Mouse (Mus musculus): Measurements from ENCODE around the gene Phf21a. TPM values are rescaled to one million over a fixed set of nuclear protein-coding genes. Genes with fewer than 3 reads are reported as not detected.

Phf21a gene
- polyA plus RNA-seq, 1 experiment from 2014 or later, result 30.3 TPM

- H3K4me3 ChIP-seq, result no peak overlapping the region
- DNase-seq (ENCODE audit: low spot score), result no peak
- H3K36me3 ChIP-seq, result peaks cover 10% of the 10 kb centered on the region; the same call in 1 of the 2 replicates
- 80% methylated on average over 9 of the region's 9 CpGs for WGBS
- H3K27me3 ChIP-seq (ENCODE audit: insufficient read depth, poor library complexity, severe bottlenecking), result no peaks in the 10 kb centered on the region
- H3K9me3 ChIP-seq, result no peaks in the 10 kb centered on the region
- H3K27ac ChIP-seq, result no peak overlapping the region
- H3K4me1 ChIP-seq, result no peaks in the 10 kb centered on the region; the same call in 1 of the 2 replicates
Observed at GRCm38 (mm10) chr2:92266100-92266617, 173.2 kb downstream of the Phf21a start.

- WGBS, result 75% methylated on average over 5 of the region's 5 CpGs
- Histone ChIP-seq H3K36me3 (peaks cover 10% of the 10 kb centered on the region; the same call in 1 of the 2 replicates), H3K4me3 (no peak overlapping the region), H3K27ac (no peak overlapping the region), H3K9me3 (no peaks in the 10 kb centered on the region), H3K27me3 (ENCODE audit: insufficient read depth, poor library complexity, severe bottlenecking) (no peaks in the 10 kb centered on the region), H3K4me1 (peaks cover 3% of the 10 kb centered on the region; the same call in 1 of the 2 replicates)
- DNase-seq (ENCODE audit: low spot score), result no peak
Observed at GRCm38 (mm10) chr2:92269227-92269626, 176.3 kb downstream of the Phf21a start.

- peaks cover 3% of the 10 kb centered on the region; the same call in 1 of the 2 replicates for H3K4me1 ChIP-seq
- no peaks in the 10 kb centered on the region for H3K27me3 ChIP-seq (ENCODE audit: insufficient read depth, poor library complexity, severe bottlenecking)
- H3K36me3 ChIP-seq, result peaks cover 10% of the 10 kb centered on the region; the same call in 1 of the 2 replicates
- no peaks in the 10 kb centered on the region for H3K9me3 ChIP-seq
- WGBS, result 54% methylated on average over 2 of the region's 2 CpGs
- H3K27ac ChIP-seq, result no peak overlapping the region
- no peak for DNase-seq (ENCODE audit: low spot score)
- no peak overlapping the region for H3K4me3 ChIP-seq
Observed at GRCm38 (mm10) chr2:92272510-92272909, 179.6 kb downstream of the Phf21a start.

GRCm38 (mm10) chr2:92273101-92273801 is 180.3 kb downstream of the Phf21a start:
- peaks cover 10% of the 10 kb centered on the region; the same call in 1 of the 2 replicates for H3K36me3 ChIP-seq
- H3K4me3 ChIP-seq, result no peak overlapping the region
- H3K27ac ChIP-seq, result no peak overlapping the region
- 0 out of 2 replicates have a peak, but pooled peaks cover 3% of the 10 kb centered on the region for H3K4me1 ChIP-seq
- no peaks in the 10 kb centered on the region for H3K9me3 ChIP-seq
- DNase-seq (ENCODE audit: low spot score), result no peak
- H3K27me3 ChIP-seq (ENCODE audit: insufficient read depth, poor library complexity, severe bottlenecking), result no peaks in the 10 kb centered on the region
- 81% methylated on average over 6 of the region's 6 CpGs for WGBS

- no peaks in the 10 kb centered on the region for H3K9me3 ChIP-seq
- H3K36me3 ChIP-seq, result peaks cover 10% of the 10 kb centered on the region; the same call in 1 of the 2 replicates
- H3K4me3 ChIP-seq, result no peak overlapping the region
- no peak overlapping the region for H3K27ac ChIP-seq
- H3K27me3 ChIP-seq (ENCODE audit: insufficient read depth, poor library complexity, severe bottlenecking), result no peaks in the 10 kb centered on the region
- 0 out of 2 replicates have a peak, but pooled peaks cover 3% of the 10 kb centered on the region for H3K4me1 ChIP-seq
- 88% methylated on average over 4 of the region's 4 CpGs for WGBS
- no peak for DNase-seq (ENCODE audit: low spot score)
Observed at GRCm38 (mm10) chr2:92273802-92274183, 180.9 kb downstream of the Phf21a start.

- Histone ChIP-seq H3K4me1 (0 out of 2 replicates have a peak, but pooled peaks cover 3% of the 10 kb centered on the region), H3K27me3 (ENCODE audit: insufficient read depth, poor library complexity, severe bottlenecking) (no peaks in the 10 kb centered on the region), H3K36me3 (no peaks in the 10 kb centered on the region), H3K9me3 (no peaks in the 10 kb centered on the region), H3K27ac (no peak overlapping the region), H3K4me3 (no peak overlapping the region)
- no peak for DNase-seq (ENCODE audit: low spot score)
- 73% methylated on average over 3 of the region's 3 CpGs for WGBS
Observed at GRCm38 (mm10) chr2:92277787-92278186, 184.9 kb downstream of the Phf21a start.

GRCm38 (mm10) chr2:92278663-92279062 is 185.7 kb downstream of the Phf21a start:
- H3K27me3 ChIP-seq (ENCODE audit: insufficient read depth, poor library complexity, severe bottlenecking), result no peaks in the 10 kb centered on the region
- no peaks in the 10 kb centered on the region for H3K36me3 ChIP-seq
- no peak overlapping the region for H3K4me3 ChIP-seq
- no peak for DNase-seq (ENCODE audit: low spot score)
- H3K9me3 ChIP-seq, result no peaks in the 10 kb centered on the region
- WGBS, result 83% methylated on average over 7 of the region's 7 CpGs
- H3K4me1 ChIP-seq, result no peaks in the 10 kb centered on the region
- no peak overlapping the region for H3K27ac ChIP-seq

GRCm38 (mm10) chr2:92279398-92279797 is 186.5 kb downstream of the Phf21a start:
- Histone ChIP-seq H3K27me3 (ENCODE audit: insufficient read depth, poor library complexity, severe bottlenecking) (no peaks in the 10 kb centered on the region), H3K9me3 (no peaks in the 10 kb centered on the region), H3K4me3 (no peak overlapping the region), H3K36me3 (no peaks in the 10 kb centered on the region), H3K27ac (no peak overlapping the region), H3K4me1 (no peaks in the 10 kb centered on the region)
- 85% methylated on average over 6 of the region's 6 CpGs for WGBS
- DNase-seq (ENCODE audit: low spot score), result no peak

- H3K27ac ChIP-seq, result no peak overlapping the region
- no peaks in the 10 kb centered on the region for H3K27me3 ChIP-seq (ENCODE audit: insufficient read depth, poor library complexity, severe bottlenecking)
- 76% methylated on average over 5 of the region's 5 CpGs for WGBS
- DNase-seq (ENCODE audit: low spot score), result no peak
- no peaks in the 10 kb centered on the region for H3K9me3 ChIP-seq
- H3K36me3 ChIP-seq, result no peaks in the 10 kb centered on the region
- no peak overlapping the region for H3K4me3 ChIP-seq
- 0 out of 2 replicates have a peak, but pooled peaks cover 3% of the 10 kb centered on the region for H3K4me1 ChIP-seq
Observed at GRCm38 (mm10) chr2:92285597-92285996, 192.7 kb downstream of the Phf21a start.

GRCm38 (mm10) chr2:92289335-92289734 is 196.4 kb downstream of the Phf21a start:
- no peak overlapping the region for H3K27ac ChIP-seq
- no peaks in the 10 kb centered on the region for H3K36me3 ChIP-seq
- no peak overlapping the region for H3K4me3 ChIP-seq
- H3K9me3 ChIP-seq, result no peaks in the 10 kb centered on the region
- WGBS, result 81% methylated on average over 3 of the region's 3 CpGs
- DNase-seq (ENCODE audit: low spot score), result no peak
- H3K27me3 ChIP-seq (ENCODE audit: insufficient read depth, poor library complexity, severe bottlenecking), result no peaks in the 10 kb centered on the region
- peaks cover 7% of the 10 kb centered on the region; the same call in 1 of the 2 replicates for H3K4me1 ChIP-seq

- Histone ChIP-seq H3K9me3 (no peaks in the 10 kb centered on the region), H3K27me3 (ENCODE audit: insufficient read depth, poor library complexity, severe bottlenecking) (no peaks in the 10 kb centered on the region), H3K4me1 (peaks cover 7% of the 10 kb centered on the region; the same call in 1 of the 2 replicates), H3K27ac (no peak overlapping the region), H3K36me3 (no peaks in the 10 kb centered on the region), H3K4me3 (no peak overlapping the region)
- WGBS, result 86% methylated on average over 3 of the region's 3 CpGs
- no peak for DNase-seq (ENCODE audit: low spot score)
Observed at GRCm38 (mm10) chr2:92291526-92291925, 198.6 kb downstream of the Phf21a start.

- H3K4me1 ChIP-seq, result peaks cover 4% of the 10 kb centered on the region; the same call in 1 of the 2 replicates
- DNase-seq (ENCODE audit: low spot score), result peak; percentile 86
- H3K4me3 ChIP-seq, result no peak overlapping the region
- H3K9me3 ChIP-seq, result no peaks in the 10 kb centered on the region
- H3K27ac ChIP-seq, result no peak overlapping the region
- H3K27me3 ChIP-seq (ENCODE audit: insufficient read depth, poor library complexity, severe bottlenecking), result no peaks in the 10 kb centered on the region
- no peaks in the 10 kb centered on the region for H3K36me3 ChIP-seq
- 8% methylated on average over 6 of the region's 6 CpGs for WGBS
Observed at GRCm38 (mm10) chr2:92296402-92296801, 203.5 kb downstream of the Phf21a start.

GRCm38 (mm10) chr2:92299896-92300295 is 207.0 kb downstream of the Phf21a start:
- no peaks in the 10 kb centered on the region for H3K27me3 ChIP-seq (ENCODE audit: insufficient read depth, poor library complexity, severe bottlenecking)
- no peak overlapping the region for H3K4me3 ChIP-seq
- 69% methylated on average over 10 of the region's 10 CpGs for WGBS
- no peaks in the 10 kb centered on the region for H3K36me3 ChIP-seq
- no peak overlapping the region for H3K27ac ChIP-seq
- no peaks in the 10 kb centered on the region; the same call in 1 of the 2 replicates for H3K4me1 ChIP-seq
- DNase-seq (ENCODE audit: low spot score), result no peak
- H3K9me3 ChIP-seq, result no peaks in the 10 kb centered on the region

Measured in heart, embryonic 10.5 days (tissue).